25 mouse cellular contexts compared by ENCODE assay signal in the genomic region with DNA sequence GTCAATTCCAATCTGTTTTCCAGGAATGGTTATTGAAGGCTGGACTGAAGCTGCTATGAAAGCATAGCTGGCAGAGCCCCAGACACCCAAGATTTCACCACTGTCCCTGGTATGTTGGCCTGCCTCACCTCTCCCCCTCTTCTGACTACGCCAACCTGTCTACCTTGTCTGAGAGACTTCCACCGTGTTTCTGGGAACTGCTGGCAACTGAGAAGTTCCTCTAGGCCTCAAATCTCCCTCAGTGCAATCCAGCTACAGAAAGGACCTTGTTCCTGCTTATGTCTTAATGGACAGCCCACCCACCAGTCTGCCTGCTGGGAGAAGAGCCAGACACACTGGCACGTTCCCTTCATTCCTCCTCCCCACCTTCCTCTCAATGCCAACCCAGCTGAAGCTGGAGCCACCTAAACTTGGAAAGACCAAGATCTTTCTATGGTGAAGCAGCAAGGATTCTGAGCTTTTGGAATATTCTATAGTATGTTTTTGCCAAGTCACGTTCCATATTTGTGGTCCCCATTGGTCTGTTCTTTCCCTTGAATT.
DNase-seq lines count a peak whose midpoint lies in the region; ATAC-seq lines count a peak whose summit lies in the region.
"Had no signal": no experiment of that assay in that cellular context is flagged by ENCODE, and none has a peak within 500 bp of the region (broad histone marks: within the 10 kb centered on the region; RNA-seq: fewer than 3 reads in every experiment).

No protein-coding gene starts in this region.

- H3K9ac ChIP-seq in kidney, embryonic 15.5 days = no peak overlapping the region
- H3K9ac ChIP-seq: forebrain, embryonic 13.5 days; hindbrain, embryonic 15.5 days; limb, embryonic 13.5 days; liver, embryonic 14.5 days; lung, embryonic 14.5 days had no signal

- no peak overlapping the region for H3K4me2 ChIP-seq in kidney, embryonic 15.5 days
- H3K4me2 ChIP-seq: forebrain, embryonic 13.5 days; hindbrain, embryonic 15.5 days; limb, embryonic 13.5 days; lung, embryonic 14.5 days had no signal

- WGBS in kidney, embryonic 15.5 days = 90% methylated on average over 4 of the region's 4 CpGs

- H3K4me1 ChIP-seq in kidney, embryonic 15.5 days = peaks cover 16% of the 10 kb centered on the region

- no peak overlapping the region for H3K4me3 ChIP-seq in kidney, embryonic 15.5 days (replicated peaks)
- H3K4me3 ChIP-seq: erythroblast, embryonic 14.5 days; forebrain, embryonic 13.5 days; hindbrain, embryonic 10.5 days; hindbrain, embryonic 15.5 days; left cerebral cortex, adult 2 months; limb, embryonic 13.5 days had no signal

- H3K27ac ChIP-seq in kidney, embryonic 15.5 days = no peak overlapping the region
- H3K27ac ChIP-seq: forebrain, embryonic 13.5 days; hindbrain, embryonic 10.5 days; hindbrain, embryonic 15.5 days; left cerebral cortex, adult 2 months; limb, embryonic 13.5 days; liver, embryonic 14.5 days had no signal

- no peaks in the 10 kb centered on the region for H3K36me3 ChIP-seq in kidney, embryonic 15.5 days
- H3K36me3 ChIP-seq: hindbrain, embryonic 10.5 days; hindbrain, embryonic 15.5 days; limb, embryonic 13.5 days had no signal

- DNase-seq in cerebellum, postnatal 14 days = peak; percentile 45 to 69
- DNase-seq in cerebellum, postnatal 36 days = no peak
- peak; percentile 9 for DNase-seq in right cerebral cortex, adult 18-20 months
- no peak for DNase-seq in right cerebral cortex, postnatal 4 days
- DNase-seq in fibroblast of lung, adult 2 months (ENCODE audit: low read depth) = peak; percentile 76
- no peak for DNase-seq in B cell, adult 2 months
- DNase-seq: adrenal gland, postnatal 25 days; cerebellum, adult 9-10 months; gastrocnemius, postnatal 25 days; heart, postnatal 14 days; kidney, adult 11 months; kidney, postnatal 25 days; lung, embryonic 14.5 days; lung, postnatal 14 days; midbrain, embryonic 14.5 days; thymus, postnatal 4 days had no signal

- no peaks in the 10 kb centered on the region for H3K27me3 ChIP-seq in kidney, embryonic 15.5 days
- H3K27me3 ChIP-seq: forebrain, embryonic 13.5 days; hindbrain, embryonic 15.5 days; limb, embryonic 13.5 days had no signal

- H3K9me3 ChIP-seq in kidney, embryonic 15.5 days (replicated peaks) = no peaks in the 10 kb centered on the region
- H3K9me3 ChIP-seq: forebrain, embryonic 13.5 days; hindbrain, embryonic 10.5 days; hindbrain, embryonic 15.5 days; limb, embryonic 13.5 days had no signal

- ATAC-seq in kidney, embryonic 15.5 days (replicated peaks; ENCODE audit: low FRiP score) = no peak
- ATAC-seq: forebrain, embryonic 13.5 days; inflammation-experienced regulatory T-cells, adult 6 months had no signal

Comparison
In these comparisons a context has a peak if more than half of its experiments do, and no peak if none do; other contexts are left out.
1. DNase-seq: peak in cerebellum, postnatal 14 days (2 of 2), right cerebral cortex, adult 18-20 months (single experiment) and fibroblast of lung, adult 2 months (single experiment); none in cerebellum, postnatal 36 days (0 of 2), right cerebral cortex, postnatal 4 days (single experiment) and B cell, adult 2 months (0 of 2).